Mouse (Mus musculus) cerebellum, adult 18-20 months (tissue): Measurements from ENCODE around the gene Lta.

Experiments used
- DNase-seq, 2 experiments: peaks; one replicate each; pipeline ENCODE4 v3.0.0; 2021

Gene Lta

DNA sequence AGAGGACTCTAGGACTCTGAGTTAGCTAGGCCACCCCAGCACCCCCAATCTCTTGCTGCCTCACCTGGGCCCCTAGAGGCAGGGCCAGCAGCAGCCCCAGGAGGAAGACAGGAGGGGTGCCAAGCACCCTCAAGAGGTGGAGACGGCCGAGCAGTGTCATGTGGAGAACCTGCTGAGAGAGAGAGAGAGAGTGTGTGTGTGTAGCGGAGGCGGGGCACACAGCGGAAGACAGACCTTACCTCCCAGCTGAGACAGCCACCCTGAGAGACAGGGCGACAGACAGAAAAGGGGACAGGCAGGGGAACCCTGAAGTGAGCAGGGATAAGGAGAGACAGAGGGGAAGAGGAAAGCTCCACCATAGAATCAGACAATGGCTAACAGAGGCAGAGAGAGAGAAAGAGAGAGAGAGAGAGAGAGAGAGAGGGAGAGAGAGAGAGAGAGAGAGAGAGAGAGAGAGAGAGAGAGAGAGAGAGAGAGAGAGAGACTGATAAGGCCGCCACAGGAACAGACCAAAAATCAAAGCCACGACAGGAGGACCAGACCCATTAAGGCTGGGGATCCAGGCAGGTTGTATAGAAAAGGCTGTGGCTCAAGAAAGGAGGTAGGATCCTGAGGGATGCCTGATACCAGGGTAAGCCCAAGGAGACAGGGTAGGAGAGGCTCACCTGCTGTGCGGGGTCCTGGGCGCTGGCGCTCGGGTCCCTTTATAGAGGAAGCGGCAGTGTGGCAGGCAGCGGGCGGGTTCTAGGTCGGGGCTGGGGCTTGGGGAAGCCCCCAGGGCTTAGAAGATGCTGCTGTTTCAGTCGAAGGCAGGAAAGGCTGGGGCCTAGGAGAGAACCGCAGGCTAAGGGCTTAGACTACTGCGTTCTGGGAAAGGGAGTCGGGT lies at the start of gene Lta:
Gene Lta (minus strand): TSS at position 858 of the 886 bp plus-strand sequence.
- DNase-seq, result no peak

DNA sequence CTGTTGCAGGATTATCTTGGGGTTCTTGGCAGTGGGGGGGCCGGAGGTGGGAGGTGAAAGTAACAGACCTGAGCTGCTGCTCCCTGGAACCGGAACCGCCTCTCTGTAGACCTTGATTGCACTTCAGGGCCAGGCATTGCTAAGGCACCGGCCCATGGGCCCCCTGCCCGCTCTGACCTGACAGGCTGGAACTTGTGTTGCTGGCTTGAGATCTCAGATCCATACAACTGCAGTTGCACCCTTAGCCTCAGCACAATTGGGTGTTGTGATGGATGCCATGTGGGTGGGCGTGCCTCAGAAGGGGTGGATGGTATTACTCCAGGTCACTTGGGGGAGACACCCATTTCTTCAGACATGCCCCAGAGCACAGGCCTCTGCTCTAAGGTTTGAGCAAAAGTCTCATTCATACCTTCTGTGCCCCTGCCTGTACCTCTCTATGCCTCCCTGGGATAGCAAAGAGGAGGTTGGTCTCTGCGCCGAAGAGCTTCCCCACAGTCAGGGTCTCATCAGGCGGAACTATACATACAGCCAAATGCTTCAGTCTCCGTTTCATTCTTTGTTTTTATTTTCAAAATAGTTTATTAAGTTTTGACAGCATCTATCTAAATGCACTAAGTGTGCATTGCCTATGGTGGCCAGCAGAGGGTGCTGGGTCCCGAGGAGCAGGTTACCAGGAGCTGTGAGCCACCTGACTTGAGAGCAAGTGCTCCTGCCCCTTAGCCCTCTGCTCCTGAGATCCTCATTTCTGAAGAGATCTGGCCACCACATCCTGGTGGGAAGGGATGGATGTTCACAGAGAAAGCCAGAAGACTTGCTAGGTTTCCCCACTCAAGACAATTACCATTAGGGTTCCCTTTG lies 49.3 kb upstream of the Lta start:
- peak; percentile 63 to 66 for DNase-seq

DNA sequence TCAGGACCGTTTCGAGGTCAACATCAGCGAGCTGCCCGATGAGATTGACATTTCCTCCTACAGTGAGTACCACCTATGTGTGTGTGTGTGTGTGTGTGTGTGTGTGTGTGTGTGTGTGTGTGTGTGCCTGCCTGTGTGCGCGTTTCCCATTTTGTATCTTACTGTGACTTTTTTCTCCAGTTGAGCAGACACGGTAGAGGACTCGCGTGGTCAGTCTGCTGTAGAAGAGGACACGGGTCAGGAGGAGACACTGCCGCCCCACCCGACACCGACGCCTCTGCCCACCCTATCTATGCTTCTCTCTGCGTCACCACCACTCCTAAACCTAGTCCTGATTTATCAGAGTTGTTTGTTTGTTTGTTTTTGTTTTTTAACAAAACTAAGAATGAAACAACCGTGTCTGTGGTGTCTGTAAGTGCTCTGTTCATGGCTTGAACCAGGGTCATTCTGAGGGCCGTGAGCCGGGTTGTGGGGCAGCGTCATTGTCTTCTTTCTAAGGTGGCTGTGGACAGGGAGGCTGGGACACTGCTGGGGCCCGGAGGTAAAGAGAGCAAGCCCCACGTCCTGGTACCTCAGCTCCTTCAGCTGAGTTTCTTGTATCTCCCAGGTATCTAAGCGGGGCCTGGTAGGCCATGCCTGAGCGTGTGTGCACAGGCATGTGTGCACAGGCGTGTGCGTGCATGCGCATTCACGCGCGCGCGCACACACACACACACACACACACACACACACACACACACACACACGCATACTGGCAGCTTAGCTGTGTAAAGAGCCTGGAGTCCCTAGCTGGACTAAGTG lies 48.3 kb upstream of the Lta start:
- DNase-seq, result no peak

DNA sequence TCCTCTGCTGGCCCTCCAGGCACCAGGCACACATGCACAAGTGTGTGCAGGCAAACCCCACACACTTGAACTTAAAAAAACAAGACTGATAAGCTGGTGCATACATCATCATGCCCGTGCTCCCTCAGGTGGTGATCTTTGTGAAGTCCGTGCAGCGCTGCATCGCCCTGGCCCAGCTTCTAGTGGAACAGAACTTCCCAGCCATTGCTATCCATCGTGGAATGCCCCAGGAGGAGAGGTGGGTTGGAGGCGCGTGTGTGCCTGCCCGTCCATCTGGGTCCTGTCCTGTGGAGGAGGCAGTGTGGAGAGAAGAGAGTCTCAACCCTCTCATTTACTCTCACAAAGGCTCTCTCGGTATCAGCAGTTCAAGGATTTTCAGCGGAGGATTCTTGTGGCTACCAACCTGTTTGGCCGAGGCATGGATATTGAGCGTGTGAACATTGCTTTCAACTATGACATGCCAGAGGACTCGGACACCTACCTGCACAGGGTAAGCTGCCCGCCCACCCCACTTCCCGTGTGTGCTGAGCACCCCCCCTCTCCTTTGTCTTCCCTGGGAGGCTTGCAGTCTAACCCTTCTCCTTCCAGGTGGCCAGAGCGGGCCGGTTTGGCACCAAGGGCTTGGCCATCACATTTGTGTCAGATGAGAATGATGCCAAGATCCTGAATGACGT lies 47.6 kb upstream of the Lta start:
- peak in 1 of 2 experiments; percentile 24 for DNase-seq

DNA sequence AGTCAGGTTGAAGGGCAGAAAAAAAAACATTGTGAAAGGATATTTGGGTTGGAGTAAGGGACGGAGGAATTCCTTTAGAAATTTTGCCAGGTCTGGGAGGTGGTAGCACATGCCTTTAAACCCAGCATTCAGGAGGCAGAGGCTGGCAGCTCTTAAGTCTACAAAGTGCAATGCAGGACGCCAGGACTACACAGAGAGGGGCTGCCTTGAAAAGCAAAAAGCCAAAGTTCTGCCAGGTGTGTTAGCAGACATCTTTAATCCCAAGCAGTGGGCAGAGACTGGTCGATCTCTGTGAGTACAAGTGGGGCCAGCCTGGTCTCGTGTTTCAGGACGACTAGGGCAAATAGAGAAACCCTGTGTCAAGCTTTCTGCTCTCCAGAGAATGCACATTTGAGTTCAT lies 46.8 kb upstream of the Lta start:
- DNase-seq, result no peak

DNA sequence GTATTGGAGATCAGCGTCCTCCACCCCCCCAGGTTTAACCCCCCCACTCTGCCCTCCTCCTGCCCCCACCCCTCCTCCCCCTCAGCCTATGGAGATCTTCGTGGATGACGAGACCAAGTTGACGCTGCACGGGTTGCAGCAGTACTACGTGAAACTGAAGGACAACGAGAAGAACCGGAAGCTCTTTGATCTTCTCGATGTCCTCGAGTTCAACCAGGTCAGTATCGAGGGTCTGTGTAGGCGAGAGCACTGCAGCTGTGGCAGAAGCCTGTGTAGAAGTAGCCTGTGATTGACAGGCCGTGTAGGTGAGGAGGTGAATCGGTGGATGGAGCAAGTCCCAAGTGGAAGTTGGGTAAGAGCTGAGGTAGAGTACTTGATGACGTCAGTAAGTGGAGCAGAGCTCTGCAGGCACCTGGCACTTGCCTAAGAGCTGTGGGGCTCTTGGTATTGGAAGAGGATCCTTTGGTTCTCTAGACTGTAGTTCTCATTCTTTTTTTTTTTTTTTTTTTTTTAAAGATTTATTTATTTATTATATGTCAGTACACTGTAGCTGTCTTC lies 46.1 kb upstream of the Lta start:
- peak in 1 of 2 experiments; percentile 15 for DNase-seq

DNA sequence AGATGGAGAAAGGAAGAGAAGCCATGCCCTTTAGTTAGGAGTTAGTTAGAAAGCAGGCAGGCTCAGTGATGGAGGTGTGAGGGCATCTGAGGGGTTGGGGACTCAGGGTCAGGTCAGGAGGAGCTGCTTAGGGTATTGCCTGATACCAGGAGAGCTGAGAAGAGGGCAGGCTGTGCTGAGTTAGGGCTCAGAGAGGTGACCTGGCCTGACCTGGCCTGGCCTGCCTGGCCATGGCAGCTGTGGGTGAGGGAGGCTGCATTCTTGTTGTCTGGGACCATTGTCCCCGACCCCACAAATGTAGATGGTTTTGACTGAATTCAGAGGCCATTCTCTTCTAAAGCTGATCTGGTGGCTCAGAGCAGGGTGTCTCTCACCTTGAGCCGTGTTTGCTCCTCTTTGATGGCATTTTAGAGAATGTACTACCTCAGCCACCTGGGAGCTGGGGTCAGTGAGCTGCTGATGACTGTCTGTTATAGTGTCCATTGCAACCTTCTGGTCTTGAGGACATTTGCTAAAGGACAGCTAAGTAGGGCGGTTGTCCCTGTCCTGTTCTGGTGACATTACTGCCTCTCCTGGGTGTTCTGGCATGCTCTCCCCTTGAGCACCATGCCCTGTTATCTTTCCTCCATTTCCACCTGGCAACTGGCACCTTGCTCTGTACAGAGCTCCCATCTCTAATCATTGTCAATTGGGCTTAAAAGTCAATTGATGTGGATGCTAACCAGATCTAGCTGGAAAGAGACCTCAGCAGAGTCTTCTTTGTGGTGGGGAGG lies 45.4 kb upstream of the Lta start:
- no peak for DNase-seq

DNA sequence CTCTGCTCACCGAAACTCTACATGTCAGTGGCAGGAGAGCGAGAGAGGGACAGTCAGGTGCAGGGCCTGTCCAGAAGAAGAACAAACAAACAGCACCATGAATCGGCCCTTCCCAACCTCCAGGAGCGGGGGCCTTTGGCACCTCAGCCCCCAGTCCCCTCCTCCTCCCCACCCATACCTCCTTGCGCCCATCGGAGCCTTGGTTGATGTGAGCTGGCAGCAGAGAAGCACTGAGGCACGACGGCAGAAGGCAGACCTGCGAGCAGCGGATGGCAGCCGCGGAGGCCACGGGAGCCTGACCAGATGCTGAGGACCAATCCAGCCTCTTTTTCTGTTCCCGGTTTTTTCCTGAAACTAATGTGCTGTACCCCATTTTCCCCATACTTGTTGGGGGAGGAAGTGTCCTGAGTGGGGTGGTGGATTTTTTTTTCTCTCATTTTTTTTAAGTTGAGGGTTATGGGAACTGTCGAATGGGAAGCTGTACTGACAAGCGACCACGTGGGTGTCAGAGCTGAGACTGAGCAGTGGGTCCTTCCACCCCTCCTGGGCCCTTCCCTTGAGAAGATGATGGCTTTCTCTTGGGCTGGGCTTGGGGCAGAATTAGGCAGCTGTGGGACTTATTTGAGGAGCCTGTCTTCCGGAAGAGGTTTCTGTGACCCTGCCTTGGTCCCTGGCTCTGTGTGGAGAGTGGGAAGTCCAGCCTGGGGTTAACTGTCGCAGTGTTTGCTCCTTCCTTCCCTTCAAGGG lies 44.5 kb upstream of the Lta start:
- no peak for DNase-seq

DNA sequence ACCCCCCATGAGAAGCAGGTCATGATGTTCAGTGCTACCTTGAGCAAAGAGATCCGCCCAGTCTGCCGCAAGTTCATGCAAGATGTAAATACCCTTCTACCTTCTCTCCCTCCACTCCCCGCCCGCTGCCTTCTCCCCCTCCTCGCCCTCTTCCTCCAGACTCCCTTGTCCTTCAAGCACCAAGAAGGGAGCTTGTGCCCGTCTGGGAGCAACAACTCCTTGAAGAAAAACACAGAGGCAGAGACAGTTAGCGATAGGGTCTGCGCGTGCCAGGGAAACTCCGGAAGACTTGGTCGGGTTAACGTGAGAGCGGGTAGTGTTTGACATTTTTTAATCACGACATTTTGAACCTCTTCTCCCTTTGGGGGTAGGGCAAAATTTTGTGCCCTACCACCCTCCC lies 43.8 kb upstream of the Lta start:
- no peak for DNase-seq

DNA sequence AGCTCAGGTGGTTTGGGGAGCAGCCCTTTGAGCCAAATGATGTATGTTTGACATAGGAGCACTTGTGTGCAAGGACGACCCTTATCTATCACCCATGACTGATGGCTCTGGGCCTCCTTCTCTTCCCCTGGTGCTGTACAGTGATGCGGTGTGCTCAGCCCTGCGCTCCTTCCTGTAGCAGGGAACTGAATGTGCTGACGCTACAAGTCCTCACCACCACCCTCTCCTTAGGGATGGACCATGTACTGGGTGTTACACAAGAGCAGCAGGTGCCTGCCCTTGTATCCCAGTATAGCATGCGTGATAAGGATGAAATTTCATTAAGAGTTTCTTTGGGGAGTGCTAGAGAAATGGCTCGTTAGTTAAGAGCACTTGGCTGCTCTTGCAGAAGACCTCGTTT lies 42.0 kb upstream of the Lta start:
- no peak for DNase-seq

DNA sequence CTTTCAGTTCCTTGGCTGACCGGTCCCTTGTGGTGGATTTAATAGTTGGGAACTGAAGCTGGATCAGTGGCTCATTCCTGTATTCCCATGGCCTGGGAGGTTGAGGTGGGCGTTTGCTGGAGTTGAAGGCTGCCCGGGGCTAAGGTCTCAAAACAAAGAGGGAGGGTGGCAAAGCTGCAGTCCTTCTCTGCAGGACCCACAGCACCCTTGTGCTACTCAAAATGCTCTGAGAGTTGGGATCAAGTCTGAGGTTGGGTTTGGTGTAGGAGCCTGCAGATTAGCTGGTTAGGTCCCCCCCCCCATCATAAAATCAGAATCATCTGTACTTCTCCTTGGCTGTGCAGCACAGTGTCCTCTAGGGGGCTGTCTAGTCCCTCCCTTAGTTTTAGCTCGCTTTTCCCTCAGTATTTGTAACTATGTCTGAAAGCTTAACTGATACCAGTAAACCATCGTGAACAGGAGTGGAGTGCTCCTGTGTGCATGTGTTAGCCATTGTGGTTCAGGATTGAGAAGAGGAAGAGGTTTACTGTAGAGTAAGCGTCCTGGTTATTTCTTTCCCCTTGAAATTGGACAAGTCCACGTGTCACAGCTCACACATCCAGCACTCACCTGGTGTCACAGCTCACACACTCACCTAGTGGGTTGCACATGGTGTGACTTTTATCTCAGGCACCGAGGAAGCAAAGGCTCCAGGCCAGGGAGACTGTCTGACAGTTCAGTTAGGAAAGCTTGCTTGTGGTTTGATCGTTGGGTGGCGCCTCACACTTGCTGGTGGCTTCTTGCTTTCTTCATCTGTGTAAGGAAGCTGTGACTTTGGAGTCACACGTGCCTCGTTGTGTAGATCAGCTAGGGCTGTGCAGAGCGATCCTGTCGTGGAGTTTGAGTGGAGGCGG lies 40.8 kb upstream of the Lta start:
- peak in 1 of 2 experiments; percentile 24 for DNase-seq

DNA sequence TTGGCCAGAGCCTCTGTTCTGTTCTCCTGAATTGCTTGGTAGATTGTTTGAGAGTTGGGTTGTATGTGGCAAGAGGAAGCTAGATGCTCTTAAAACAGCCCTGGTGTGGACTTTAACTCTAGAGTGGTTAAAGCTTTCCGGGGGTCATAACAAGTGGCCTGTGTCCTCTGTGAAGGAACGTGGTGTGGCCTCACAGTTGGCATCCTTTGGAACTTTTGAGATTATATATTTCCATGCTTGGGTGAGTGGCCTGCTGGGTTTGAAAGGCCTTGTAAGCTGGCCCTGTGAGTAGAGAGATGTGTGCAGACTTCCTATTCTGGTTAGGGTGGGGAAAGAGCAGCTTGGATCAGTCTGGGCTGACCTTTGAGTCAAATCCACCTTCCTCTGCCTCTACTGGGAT lies 39.8 kb upstream of the Lta start:
- DNase-seq, result no peak

DNA sequence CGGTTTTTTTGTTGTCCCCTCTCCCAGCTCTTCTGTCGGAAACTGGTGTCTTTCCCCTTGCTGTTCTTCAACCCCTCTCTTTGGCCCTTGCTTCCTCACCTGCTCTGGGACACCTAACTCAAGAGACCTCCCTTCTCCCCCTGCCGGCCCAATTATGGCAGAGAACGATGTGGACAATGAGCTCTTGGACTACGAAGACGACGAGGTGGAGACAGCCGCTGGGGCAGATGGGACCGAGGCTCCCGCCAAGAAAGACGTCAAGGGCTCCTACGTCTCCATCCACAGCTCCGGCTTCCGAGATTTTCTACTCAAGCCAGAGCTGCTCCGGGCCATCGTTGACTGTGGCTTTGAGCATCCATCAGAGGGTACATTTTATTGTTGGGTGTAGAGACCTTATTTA lies 37.9 kb upstream of the Lta start:
- peak; percentile 60 to 61 for DNase-seq

DNA sequence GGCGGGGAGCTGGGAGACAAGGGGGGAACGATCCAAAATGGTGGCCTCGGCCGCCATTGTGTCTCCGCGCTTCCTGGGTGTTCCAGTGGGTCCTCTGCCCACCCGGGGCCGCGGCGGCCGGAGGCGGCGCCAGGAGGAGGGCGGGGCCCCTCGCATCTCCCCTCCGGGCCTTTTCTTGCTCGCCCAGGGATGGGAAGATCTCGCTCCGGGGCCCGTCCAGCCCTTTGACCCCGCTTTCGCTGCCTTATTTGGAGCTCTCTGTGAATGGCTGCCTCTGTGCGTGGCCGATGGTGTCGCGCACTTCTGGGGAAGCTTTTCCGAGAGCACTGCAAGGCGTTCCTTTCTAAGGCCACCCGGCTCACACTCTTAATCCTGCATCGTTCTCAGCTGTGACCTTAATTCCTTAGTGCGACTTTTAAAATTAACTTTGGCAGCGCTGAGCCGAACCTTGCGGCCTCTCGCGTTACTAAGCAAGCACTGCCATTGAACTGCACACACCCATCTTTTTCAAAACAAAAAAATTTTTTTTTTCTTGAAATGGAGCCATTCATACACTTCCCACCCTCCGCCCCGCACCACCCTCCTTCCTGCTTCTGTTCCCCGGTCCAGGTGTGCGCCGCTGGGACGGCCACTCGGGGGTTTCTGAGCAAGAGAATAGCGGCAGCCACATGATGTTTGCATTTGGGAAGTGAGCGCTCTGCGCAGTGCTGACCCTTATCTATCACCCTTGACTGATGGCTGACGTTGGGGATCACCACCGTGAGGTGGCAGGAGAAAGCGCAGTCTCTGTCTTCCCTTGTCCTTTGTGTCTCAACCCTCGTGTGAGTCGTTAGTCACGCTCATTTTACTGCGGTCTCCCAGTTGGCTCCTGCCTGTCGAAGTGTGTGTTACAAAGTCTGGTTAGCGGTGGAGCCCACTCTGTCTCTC lies 37.1 kb upstream of the Lta start:
- DNase-seq, result peak; percentile 43 to 52

DNA sequence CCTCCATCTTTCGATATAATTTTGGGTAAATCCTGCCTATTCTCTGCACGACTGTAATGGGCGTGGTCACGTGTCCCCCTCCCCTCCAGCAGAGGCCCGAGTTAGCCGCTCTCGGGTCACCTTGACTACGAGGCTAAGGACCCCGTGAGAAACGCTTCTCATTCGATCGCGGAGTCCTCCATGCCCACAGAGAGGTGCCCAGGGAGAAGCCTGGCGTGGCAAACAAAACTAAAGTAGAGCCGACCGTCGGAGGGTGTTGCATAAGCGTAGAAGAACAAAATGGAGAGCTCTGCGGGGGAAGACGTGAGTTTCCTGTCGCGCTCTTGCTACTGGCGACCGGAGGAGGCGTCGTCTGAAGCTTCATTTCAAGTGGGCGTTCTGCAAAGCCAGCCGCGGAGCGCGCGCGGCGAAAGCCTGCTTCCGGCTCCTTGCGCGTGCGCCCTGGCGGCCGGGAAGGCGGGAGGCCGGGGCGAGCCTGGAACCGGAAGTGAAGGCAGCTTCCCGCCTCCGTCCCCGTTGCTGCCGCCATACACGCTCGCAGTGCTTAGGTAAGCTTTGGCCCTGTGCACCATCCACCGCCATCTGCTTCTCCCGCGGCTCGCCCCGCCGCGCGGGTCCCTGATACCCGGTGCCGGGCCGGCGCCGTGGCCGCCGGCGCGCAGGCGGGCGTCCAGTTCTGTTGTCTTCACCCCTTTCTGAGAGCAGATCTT lies 36.3 kb upstream of the Lta start, which contains the start of gene Ddx39b:
Gene Ddx39b (plus strand): TSS at position 442 of the 710 bp plus-strand sequence.
- peak; percentile 95 to 97 for DNase-seq

DNA sequence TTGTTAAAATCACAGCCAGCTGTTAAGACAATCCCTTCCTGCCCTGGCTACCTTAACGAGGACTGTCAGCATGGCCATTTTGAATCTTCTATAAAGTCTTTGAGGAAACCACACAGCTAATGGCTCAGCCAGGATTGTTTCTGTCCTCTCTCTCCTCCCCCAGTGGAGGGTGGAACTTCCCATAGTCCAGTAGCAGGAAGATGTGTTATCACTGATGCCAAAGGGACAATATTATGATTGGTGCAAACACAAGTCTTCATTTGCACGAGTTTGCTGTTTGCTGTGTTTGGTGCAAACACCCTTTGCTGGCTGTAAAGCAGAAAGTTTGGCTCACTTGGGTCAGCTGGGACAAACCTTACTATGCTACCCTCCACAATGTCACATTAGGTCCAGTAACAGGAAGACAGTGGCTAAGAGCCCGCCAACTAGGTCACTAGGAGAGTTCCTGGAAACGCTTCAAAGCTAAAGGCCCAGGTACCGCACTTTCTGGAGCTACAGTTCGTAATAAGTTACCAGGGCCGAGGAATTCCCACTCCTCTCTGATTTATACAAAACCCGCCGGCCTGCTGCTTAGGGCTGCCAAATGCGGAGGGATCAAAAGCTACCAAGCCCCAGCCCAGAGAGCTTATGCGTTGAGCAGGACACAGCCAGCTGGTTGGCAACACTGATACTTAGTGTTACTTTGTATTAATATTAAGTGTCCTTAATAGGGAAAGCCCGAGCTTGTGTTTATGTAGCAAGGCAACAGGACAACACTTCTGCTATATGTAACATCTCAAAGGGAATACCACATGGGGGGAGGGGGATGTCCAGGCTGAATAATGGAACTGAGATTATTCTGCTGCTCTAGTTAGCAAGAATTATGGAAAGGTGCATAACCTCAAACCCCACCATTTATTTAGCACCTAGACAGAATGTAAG lies 35.5 kb upstream of the Lta start:
- peak in 1 of 2 experiments; percentile 38 for DNase-seq
